Mouse (Mus musculus): ENCODE data around the gene Aox2. TPM values are rescaled to one million over a fixed set of nuclear protein-coding genes. Genes with fewer than 3 reads are reported as not detected.

The Aox2 gene
- total RNA-seq, 1 experiment from 2014 or later = not detected

DNA sequence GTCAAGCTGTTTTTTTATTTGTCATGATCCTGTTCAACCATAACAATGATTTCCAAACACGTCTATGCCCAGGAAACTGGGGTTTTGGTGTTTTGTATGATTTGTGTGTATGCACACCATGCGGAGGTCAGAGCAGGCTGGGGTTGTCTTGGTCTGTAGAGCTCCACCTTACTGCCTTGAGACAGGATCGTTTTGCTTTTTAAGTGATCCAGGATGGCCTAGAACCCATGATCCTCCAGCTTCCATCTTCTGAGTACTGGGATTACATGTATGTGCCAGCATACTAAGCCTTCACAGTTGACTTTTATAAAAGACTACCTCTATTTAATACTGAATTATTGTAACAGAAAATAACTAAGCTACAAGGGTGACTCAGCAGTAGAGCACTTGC, 132.1 kb downstream of the Aox2 start:
- ATAC-seq (replicated peaks in 1 of 2; ENCODE audit: insufficient read depth in 1 of 2, low FRiP score in 2 of 2, low TSS enrichment in 1 of 2, low read depth in 1 of 2, poor library complexity in 2 of 2, severe bottlenecking in 2 of 2) = no peak

DNA sequence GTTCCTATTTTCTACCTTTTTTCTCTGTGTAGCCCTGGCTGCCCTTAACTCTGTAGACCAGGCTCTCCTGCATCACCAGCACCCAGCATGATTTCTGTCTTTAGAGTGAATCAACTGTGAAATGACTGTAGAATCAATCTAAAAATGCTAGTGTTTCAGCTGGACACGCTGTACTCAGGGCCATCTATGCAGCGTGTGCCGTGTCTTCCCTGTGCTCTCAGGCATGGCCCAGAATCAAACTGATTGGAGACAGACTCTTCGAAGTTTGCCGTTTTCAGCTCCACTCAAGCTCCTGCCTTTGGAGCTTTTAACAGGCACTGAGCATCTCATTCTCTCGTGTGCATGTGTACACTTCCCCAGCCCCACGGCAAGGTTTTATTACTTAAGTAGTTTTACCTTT, 132.7 kb downstream of the Aox2 start:
- ATAC-seq (replicated peaks in 1 of 2; ENCODE audit: insufficient read depth in 1 of 2, low FRiP score in 2 of 2, low TSS enrichment in 1 of 2, low read depth in 1 of 2, poor library complexity in 2 of 2, severe bottlenecking in 2 of 2) = no peak

DNA sequence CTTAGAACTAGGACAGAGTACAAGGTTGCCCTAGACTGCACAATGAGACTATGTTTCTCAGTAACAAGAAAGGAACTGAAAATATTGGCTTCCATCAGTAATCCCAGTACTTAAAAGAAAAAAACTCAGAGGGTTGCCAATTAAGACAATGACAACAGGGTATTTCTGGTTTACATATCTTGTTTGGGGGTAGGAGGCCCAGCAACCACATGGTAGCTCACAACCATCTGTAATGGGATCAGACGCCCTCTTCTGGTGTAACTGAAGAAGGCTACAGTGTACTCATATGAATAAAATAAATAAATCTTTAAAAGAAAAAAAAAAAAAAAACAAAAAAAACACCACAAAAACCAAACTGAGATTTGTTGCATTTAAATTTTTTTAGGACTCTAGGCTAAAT, 137.3 kb downstream of the Aox2 start:
- ATAC-seq (replicated peaks in 1 of 2; ENCODE audit: insufficient read depth in 1 of 2, low FRiP score in 2 of 2, low TSS enrichment in 1 of 2, low read depth in 1 of 2, poor library complexity in 2 of 2, severe bottlenecking in 2 of 2) = no peak

DNA sequence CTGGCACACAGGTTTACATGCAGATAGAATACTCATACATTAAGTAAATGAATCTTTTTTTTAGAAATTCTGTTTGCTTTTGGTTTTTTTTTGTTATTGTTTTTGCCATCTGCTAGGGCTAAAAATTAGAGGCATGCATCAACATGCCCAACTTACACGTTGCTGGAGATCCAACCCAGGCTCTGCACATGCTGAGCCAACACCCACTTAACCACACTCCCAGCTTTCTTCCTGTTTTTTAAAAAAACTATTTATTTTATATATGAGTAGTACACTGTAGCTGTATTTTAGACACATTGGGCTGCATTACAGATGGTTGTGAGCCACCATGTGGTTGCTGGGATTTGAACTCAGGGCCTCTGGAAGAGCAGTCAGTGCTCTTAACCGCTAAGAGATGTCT, 137.9 kb downstream of the Aox2 start:
- peak in 1 of 2 experiments; percentile 43; a peak in 1 of 4 replicates for ATAC-seq (replicated peaks in 1 of 2; ENCODE audit: insufficient read depth in 1 of 2, low FRiP score in 2 of 2, low TSS enrichment in 1 of 2, low read depth in 1 of 2, poor library complexity in 2 of 2, severe bottlenecking in 2 of 2)

DNA sequence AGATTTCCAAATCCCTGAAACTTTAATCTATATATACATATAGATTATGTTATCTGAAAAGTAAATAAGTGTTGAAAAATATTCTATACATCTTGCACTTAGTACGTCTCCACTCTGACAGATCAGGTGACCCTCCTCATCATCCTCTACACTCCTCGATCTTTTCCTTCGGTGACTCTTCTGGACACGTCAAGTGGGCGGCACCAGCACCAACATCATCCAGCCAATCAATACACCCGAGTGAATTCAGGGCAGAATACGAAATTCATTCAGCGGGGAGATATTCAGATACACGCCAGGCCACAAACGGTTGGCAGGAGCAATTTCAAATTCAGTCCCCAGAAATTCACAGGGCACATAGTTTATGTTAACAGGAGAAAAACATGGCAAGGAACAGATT, 141.9 kb downstream of the Aox2 start:
- no peak for ATAC-seq (replicated peaks in 1 of 2; ENCODE audit: insufficient read depth in 1 of 2, low FRiP score in 2 of 2, low TSS enrichment in 1 of 2, low read depth in 1 of 2, poor library complexity in 2 of 2, severe bottlenecking in 2 of 2)

DNA sequence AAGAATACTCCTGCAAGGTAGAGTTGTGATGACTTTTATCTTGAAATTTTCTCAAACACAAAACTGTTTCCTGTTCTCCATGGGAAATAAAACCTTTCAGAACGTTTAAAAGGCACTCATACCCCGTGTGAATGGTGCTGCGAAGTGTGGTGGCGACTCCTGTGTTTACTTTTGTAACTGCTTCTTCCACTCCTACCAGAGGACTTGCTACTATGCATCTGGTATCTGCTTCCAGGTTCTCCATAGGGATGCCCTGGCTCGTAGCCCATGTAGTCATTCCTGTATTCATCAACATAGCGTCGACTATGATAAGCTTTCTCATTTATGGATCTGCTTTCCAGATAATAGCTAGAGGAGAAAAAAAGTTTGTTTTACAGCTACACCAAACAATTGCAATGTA, 142.8 kb downstream of the Aox2 start:
- no peak for ATAC-seq (replicated peaks in 1 of 2; ENCODE audit: insufficient read depth in 1 of 2, low FRiP score in 2 of 2, low TSS enrichment in 1 of 2, low read depth in 1 of 2, poor library complexity in 2 of 2, severe bottlenecking in 2 of 2)

DNA sequence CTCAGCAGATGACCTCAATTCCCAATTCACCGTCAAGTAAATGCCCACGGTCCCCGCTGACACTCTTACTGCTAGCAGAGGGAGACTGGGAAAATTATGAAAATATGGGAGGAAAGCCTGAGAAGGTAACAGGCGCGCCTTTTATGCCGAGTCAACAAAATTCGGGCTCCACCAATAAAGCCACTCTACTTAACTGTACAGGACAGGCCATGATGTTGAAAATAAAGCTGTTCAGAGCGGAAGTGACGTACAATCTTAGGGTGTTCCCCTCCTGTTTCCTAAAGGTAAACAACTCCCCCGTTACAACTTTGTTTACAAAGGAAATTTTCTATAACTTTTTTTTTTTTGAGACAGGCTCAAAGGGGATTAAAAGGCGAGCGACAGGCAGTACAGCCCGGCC, 144.8 kb downstream of the Aox2 start:
- ATAC-seq (replicated peaks in 1 of 2; ENCODE audit: insufficient read depth in 1 of 2, low FRiP score in 2 of 2, low TSS enrichment in 1 of 2, low read depth in 1 of 2, poor library complexity in 2 of 2, severe bottlenecking in 2 of 2) = peak; percentile 59 to 76

DNA sequence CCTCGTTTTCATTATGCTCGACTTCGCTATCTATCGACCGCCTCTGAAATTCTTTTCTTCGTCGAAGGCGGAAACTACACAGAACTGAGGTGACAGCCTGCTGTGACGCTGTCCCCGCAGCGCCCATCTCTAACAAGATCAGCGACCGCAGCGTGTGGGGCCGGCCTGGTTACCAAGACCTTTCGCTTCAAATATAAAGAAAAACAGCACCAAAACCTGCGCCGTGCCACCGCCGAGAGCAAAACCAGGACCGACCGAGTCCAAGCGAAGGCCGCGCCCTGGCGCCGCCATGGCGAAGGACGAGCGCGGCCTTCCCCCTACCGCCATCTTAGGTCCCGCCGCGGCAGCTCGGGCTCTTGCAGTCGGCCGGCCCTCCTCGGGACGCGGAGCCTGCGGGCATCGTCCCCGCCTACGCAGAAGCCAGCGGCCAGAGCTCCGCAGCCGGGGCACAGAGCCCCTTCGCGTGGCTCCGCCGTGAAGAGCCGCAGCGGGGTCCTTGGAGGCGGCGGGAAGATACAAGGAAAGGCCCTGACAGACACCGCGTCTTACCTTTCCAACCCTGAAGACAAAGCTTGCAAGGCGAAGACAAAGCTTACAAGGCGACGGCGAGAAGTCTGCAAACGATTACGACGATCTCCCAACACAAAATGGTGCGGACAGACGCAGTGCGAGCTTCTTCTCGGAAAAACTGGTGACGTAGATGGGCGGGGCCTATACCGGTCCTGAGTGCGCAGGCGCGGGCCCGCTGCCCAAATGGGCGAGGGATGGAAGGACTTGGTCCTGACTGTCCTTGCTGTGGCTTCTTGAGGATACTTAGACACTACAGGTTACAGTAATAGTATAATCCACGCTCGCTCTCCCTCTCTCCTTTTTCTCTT, 145.5 kb downstream of the Aox2 start, which contains the start of gene Clk1:
Gene Clk1, minus strand, starts transcription at position 696 of the 878 bp plus-strand sequence.
- ATAC-seq (replicated peaks in 1 of 2; ENCODE audit: insufficient read depth in 1 of 2, low FRiP score in 2 of 2, low TSS enrichment in 1 of 2, low read depth in 1 of 2, poor library complexity in 2 of 2, severe bottlenecking in 2 of 2) = peak; percentile 79

DNA sequence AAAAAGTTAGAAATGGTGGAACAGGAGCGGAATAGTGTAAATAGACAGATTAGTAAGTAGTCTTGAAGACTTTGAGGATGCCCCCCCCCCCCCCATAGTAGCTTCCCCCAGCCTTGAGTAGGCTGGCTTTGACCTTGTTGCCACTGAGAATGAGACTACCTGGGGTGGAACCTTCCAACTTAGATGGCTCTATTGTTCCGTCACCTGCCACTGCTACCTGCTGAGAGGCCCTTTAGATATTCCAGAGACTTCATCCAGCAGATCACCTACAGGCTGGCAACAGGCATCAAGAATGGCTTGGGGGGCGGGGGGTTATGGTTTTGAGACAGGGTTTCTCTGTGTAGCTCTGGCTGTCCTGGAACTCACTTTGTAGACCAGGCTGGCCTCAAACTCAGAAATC, 146.4 kb downstream of the Aox2 start:
- no peak for ATAC-seq (replicated peaks in 1 of 2; ENCODE audit: insufficient read depth in 1 of 2, low FRiP score in 2 of 2, low TSS enrichment in 1 of 2, low read depth in 1 of 2, poor library complexity in 2 of 2, severe bottlenecking in 2 of 2)

Other genes with a start within 250 kb of the Aox2 start
- 0.06 TPM in 1 of 2 replicates, not detected in the other for gene Aox1, start 248.4 kb upstream of the Aox2 start, total RNA-seq (2017)
- gene Aox3, start 165.2 kb upstream of the Aox2 start, total RNA-seq (2017) = not detected in 2 replicates
- gene Aox4, start 67.9 kb upstream of the Aox2 start, total RNA-seq (2017) = 0.25 and 0.55 TPM in 2 replicates
- 186 and 230 TPM in 2 replicates for gene Bzw1, start 114.6 kb downstream of the Aox2 start, total RNA-seq (2017)
- 916 and 987 TPM in 2 replicates for gene Clk1, start 145.7 kb downstream of the Aox2 start, total RNA-seq (2017)
- 50.2 and 67.7 TPM in 2 replicates for gene Nif3l1, start 166.8 kb downstream of the Aox2 start, total RNA-seq (2017)
- 66.9 and 94.8 TPM in 2 replicates for gene Ppil3, start 167.2 kb downstream of the Aox2 start, total RNA-seq (2017)
- 70.3 and 87.7 TPM in 2 replicates for gene Orc2, start 226.8 kb downstream of the Aox2 start, total RNA-seq (2017)